Mouse (Mus musculus): ENCODE data around the gene Gm45785. TPM values are rescaled to one million over a fixed set of nuclear protein-coding genes. Genes with fewer than 3 reads are reported as not detected.

The Gm45785 gene
- polyA plus RNA-seq, 1 experiment = not detected

DNA sequence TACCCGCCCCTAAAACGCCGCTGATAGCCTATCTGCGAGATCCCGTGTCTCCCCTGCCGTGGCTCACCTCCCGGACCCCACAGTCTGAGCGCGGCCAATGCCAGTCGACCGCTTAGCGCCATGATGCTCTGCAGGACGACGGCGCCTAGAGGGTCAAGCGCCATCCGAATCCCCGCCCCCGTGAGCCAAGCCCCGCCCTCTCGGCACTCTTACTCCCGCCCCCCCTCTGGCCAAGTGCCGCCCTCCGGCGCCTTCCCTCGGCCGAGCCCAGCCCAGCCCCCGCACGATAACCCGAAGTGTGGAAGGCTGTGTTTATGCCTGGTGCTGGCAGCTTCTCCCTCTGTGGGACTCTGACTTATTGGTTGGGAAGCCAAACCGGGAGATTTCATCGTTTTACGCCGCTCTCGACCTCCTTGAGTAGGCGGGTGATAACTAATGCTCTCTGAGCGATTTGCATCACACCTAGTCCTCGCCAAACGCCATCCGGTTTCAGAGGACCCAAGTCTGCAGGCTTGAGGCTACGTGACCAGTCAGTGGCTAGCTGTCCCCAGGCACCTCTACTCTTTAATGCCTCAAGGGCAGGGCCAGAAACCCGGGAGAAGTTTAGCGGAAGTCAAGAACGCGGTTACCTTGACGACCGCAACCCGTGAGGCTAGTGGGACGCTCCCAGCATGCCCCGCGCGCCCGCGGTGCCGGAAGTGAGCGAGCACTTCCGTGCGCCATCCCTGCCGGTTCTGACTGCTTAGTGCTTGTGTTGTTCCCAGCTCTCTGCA lies 25.8 kb upstream of the Gm45785 start, which contains the start of the genes Psmd13 and Sirt3:
Gene Psmd13 (plus strand): TSS at position 273 of the 773 bp plus-strand sequence.
Gene Sirt3 (minus strand): TSS at position 614 of the 773 bp plus-strand sequence.
- Histone ChIP-seq H3K36me3 (ENCODE audit: control insufficient read depth, insufficient read depth, low read length, poor library complexity, severe bottlenecking) (peaks cover 7% of the 10 kb centered on the region), H3K4me3 (ENCODE audit: low read depth, low read length) (peak within 1 kb of the TSS; percentile 96), H3K9me3 (replicated peaks; ENCODE audit: control insufficient read depth, insufficient read depth, low read length, poor library complexity, severe bottlenecking) (no peaks in the 10 kb centered on the region), H3K27me3 (ENCODE audit: control insufficient read depth, insufficient read depth, low read length, poor library complexity, severe bottlenecking) (no peaks in the 10 kb centered on the region), H3K27ac (ENCODE audit: insufficient read depth, low read length) (peak within 1 kb of the TSS; percentile 7; the same call in 1 of the 2 replicates), H3K9ac (ENCODE audit: low read depth, poor library complexity, severe bottlenecking) (peak within 1 kb of the TSS; percentile 59), H3K4me1 (ENCODE audit: control insufficient read depth, insufficient read depth, low read length) (no peaks in the 10 kb centered on the region)
- TF ChIP-seq CTCF (IDR thresholded peaks at IDR 0.05; ENCODE audit: low read depth, low read length) = no peak
- 0 out of 2 replicates have a peak, but pooled peaks have one; percentile 5 for TF ChIP-seq EP300 (IDR thresholded peaks at IDR 0.05; ENCODE audit: insufficient read depth, low read depth, low read length)
- TF ChIP-seq POLR2A (IDR thresholded peaks at IDR 0.05; ENCODE audit: insufficient read depth, low read length) = peak; percentile 39

- Histone ChIP-seq H3K4me1 (ENCODE audit: control insufficient read depth, insufficient read depth, low read length) (no peaks in the 10 kb centered on the region), H3K36me3 (ENCODE audit: control insufficient read depth, insufficient read depth, low read length, poor library complexity, severe bottlenecking) (peaks cover 2% of the 10 kb centered on the region), H3K27me3 (ENCODE audit: control insufficient read depth, insufficient read depth, low read length, poor library complexity, severe bottlenecking) (no peaks in the 10 kb centered on the region), H3K4me3 (ENCODE audit: low read depth, low read length) (peak overlapping the region; percentile 47), H3K9me3 (replicated peaks; ENCODE audit: control insufficient read depth, insufficient read depth, low read length, poor library complexity, severe bottlenecking) (no peaks in the 10 kb centered on the region), H3K9ac (ENCODE audit: low read depth, poor library complexity, severe bottlenecking) (peak overlapping the region; percentile 59), H3K27ac (ENCODE audit: insufficient read depth, low read length) (no peak overlapping the region)
- TF ChIP-seq EP300 (IDR thresholded peaks at IDR 0.05; ENCODE audit: insufficient read depth, low read depth, low read length) (peak; percentile 81), POLR2A (IDR thresholded peaks at IDR 0.05; ENCODE audit: insufficient read depth, low read length) (no peak)
Observed at GRCm38 (mm10) chr7:140880865-140881515, 24.9 kb upstream of the Gm45785 start.

DNA sequence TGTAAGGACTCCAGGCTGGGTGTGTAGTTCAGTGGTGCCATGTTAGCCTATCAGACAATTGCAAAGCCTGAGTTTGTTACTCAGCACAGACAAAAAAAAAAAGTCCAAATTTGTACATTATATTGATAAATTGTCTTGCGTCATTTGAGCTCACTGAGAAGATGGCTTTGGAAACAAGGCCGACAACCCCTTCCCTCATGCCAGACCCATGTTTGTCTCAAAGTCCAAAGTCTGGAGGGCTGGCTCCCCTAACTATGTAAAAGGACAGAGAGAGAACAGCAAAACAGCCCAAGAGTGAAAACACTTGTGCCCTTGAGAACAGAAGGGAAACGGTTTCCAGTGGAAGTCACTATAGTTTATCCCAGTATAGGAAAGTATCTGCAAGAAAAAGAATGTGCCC lies 24.3 kb upstream of the Gm45785 start:
- no peak for TF ChIP-seq EP300 (IDR thresholded peaks at IDR 0.05; ENCODE audit: insufficient read depth, low read depth, low read length)
- TF ChIP-seq CTCF (IDR thresholded peaks at IDR 0.05; ENCODE audit: low read depth, low read length) = no peak
- no peak for TF ChIP-seq POLR2A (IDR thresholded peaks at IDR 0.05; ENCODE audit: insufficient read depth, low read length)
- Histone ChIP-seq H3K4me1 (ENCODE audit: control insufficient read depth, insufficient read depth, low read length) (no peaks in the 10 kb centered on the region), H3K27ac (ENCODE audit: insufficient read depth, low read length) (no peak overlapping the region), H3K9me3 (replicated peaks; ENCODE audit: control insufficient read depth, insufficient read depth, low read length, poor library complexity, severe bottlenecking) (no peaks in the 10 kb centered on the region), H3K36me3 (ENCODE audit: control insufficient read depth, insufficient read depth, low read length, poor library complexity, severe bottlenecking) (no peaks in the 10 kb centered on the region; the same call in 1 of the 2 replicates), H3K27me3 (ENCODE audit: control insufficient read depth, insufficient read depth, low read length, poor library complexity, severe bottlenecking) (no peaks in the 10 kb centered on the region), H3K4me3 (ENCODE audit: low read depth, low read length) (no peak overlapping the region), H3K9ac (ENCODE audit: low read depth, poor library complexity, severe bottlenecking) (no peak overlapping the region)

GRCm38 (mm10) chr7:140879355-140879754 lies 23.2 kb upstream of the Gm45785 start:
- Histone ChIP-seq H3K9ac (ENCODE audit: low read depth, poor library complexity, severe bottlenecking) (no peak overlapping the region), H3K4me3 (ENCODE audit: low read depth, low read length) (no peak overlapping the region), H3K4me1 (ENCODE audit: control insufficient read depth, insufficient read depth, low read length) (no peaks in the 10 kb centered on the region), H3K27ac (ENCODE audit: insufficient read depth, low read length) (no peak overlapping the region), H3K27me3 (ENCODE audit: control insufficient read depth, insufficient read depth, low read length, poor library complexity, severe bottlenecking) (no peaks in the 10 kb centered on the region), H3K9me3 (replicated peaks; ENCODE audit: control insufficient read depth, insufficient read depth, low read length, poor library complexity, severe bottlenecking) (no peaks in the 10 kb centered on the region), H3K36me3 (ENCODE audit: control insufficient read depth, insufficient read depth, low read length, poor library complexity, severe bottlenecking) (no peaks in the 10 kb centered on the region)
- no peak for TF ChIP-seq POLR2A (IDR thresholded peaks at IDR 0.05; ENCODE audit: insufficient read depth, low read length)
- TF ChIP-seq EP300 (IDR thresholded peaks at IDR 0.05; ENCODE audit: insufficient read depth, low read depth, low read length) = no peak
- TF ChIP-seq CTCF (IDR thresholded peaks at IDR 0.05; ENCODE audit: low read depth, low read length) = no peak

- H3K9ac ChIP-seq (ENCODE audit: low read depth, poor library complexity, severe bottlenecking) = no peak overlapping the region
- no peak overlapping the region for H3K27ac ChIP-seq (ENCODE audit: insufficient read depth, low read length)
- H3K36me3 ChIP-seq (ENCODE audit: control insufficient read depth, insufficient read depth, low read length, poor library complexity, severe bottlenecking) = no peaks in the 10 kb centered on the region; the same call in 1 of the 2 replicates
- no peaks in the 10 kb centered on the region for H3K9me3 ChIP-seq (replicated peaks; ENCODE audit: control insufficient read depth, insufficient read depth, low read length, poor library complexity, severe bottlenecking)
- TF ChIP-seq POLR2A (IDR thresholded peaks at IDR 0.05; ENCODE audit: insufficient read depth, low read length) (no peak), CTCF (IDR thresholded peaks at IDR 0.05; ENCODE audit: low read depth, low read length) (no peak), EP300 (IDR thresholded peaks at IDR 0.05; ENCODE audit: insufficient read depth, low read depth, low read length) (no peak)
- no peaks in the 10 kb centered on the region for H3K27me3 ChIP-seq (ENCODE audit: control insufficient read depth, insufficient read depth, low read length, poor library complexity, severe bottlenecking)
- no peaks in the 10 kb centered on the region for H3K4me1 ChIP-seq (ENCODE audit: control insufficient read depth, insufficient read depth, low read length)
- H3K4me3 ChIP-seq (ENCODE audit: low read depth, low read length) = no peak overlapping the region
Observed at GRCm38 (mm10) chr7:140877364-140877763, 21.2 kb upstream of the Gm45785 start.

- no peaks in the 10 kb centered on the region for H3K27me3 ChIP-seq (ENCODE audit: control insufficient read depth, insufficient read depth, low read length, poor library complexity, severe bottlenecking)
- TF ChIP-seq CTCF (IDR thresholded peaks at IDR 0.05; ENCODE audit: low read depth, low read length) = no peak
- TF ChIP-seq EP300 (IDR thresholded peaks at IDR 0.05; ENCODE audit: insufficient read depth, low read depth, low read length) = no peak
- TF ChIP-seq POLR2A (IDR thresholded peaks at IDR 0.05; ENCODE audit: insufficient read depth, low read length) = no peak
- H3K36me3 ChIP-seq (ENCODE audit: control insufficient read depth, insufficient read depth, low read length, poor library complexity, severe bottlenecking) = no peaks in the 10 kb centered on the region; the same call in 1 of the 2 replicates
- H3K4me1 ChIP-seq (ENCODE audit: control insufficient read depth, insufficient read depth, low read length) = no peaks in the 10 kb centered on the region
- no peak overlapping the region for H3K9ac ChIP-seq (ENCODE audit: low read depth, poor library complexity, severe bottlenecking)
- no peaks in the 10 kb centered on the region for H3K9me3 ChIP-seq (replicated peaks; ENCODE audit: control insufficient read depth, insufficient read depth, low read length, poor library complexity, severe bottlenecking)
- H3K27ac ChIP-seq (ENCODE audit: insufficient read depth, low read length) = no peak overlapping the region
- H3K4me3 ChIP-seq (ENCODE audit: low read depth, low read length) = no peak overlapping the region
Observed at GRCm38 (mm10) chr7:140874224-140874623, 18.1 kb upstream of the Gm45785 start.
